In the genomic region with DNA sequence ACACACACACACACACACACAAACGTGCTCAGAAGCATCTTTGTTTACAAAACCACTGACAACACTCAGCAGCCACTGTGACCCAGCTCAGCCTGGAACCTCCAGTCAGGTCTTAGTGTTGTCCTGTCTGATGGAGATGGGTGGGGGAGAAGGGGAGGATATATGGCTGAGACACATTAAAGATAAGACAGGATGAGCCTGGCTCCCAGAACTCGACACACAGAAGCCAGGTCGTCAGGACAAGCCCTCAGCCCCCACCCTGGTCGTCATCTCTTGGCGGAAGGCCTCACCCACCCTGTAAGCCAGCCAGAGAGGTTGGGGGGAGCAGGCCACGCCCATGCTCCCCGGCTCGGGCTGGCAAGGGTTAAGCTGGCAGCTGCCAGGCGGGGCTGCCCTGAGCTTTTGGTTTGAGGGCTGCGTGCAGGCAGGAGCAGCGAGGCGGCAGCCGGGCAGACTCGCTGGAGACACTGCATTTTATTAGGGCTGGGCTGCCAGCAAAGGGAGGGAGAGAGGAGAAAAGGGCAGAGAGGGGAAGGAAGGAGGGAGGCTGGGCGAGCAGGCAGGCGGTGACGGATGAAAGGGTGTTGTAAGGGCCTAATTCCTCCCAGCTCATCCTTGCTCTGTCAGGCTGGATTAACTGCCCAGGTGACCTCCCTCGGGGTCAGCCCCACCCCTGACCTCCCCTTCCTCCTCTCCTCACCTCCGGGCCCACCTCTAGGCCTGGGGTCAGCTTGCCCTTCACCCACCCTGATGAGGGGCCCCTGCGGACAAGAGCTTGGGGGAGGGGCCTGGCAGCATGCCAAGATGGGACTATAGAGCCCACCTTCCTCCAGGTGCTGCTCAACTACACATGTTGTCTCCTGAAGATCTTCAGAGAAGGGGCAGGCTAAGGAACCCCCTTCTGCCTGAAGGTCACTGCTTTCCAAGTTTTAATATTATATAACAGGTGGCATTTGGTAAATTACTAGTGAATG, we compare ENCODE assay signal across 8 mouse cellular contexts. TPM values are rescaled to one million over a fixed set of nuclear protein-coding genes. Genes with fewer than 3 reads are reported as not detected.
DNase-seq lines count a peak whose midpoint lies in the region; ATAC-seq and TF ChIP-seq lines count a peak whose summit lies in the region.

No protein-coding gene starts in this region.

- H3K9me3 ChIP-seq in heart, embryonic 11.5 days (replicated peaks; ENCODE audit: control insufficient read depth, low read length), result no peaks in the 10 kb centered on the region
- no peaks in the 10 kb centered on the region for H3K9me3 ChIP-seq in forebrain, embryonic 10.5 days
- no peaks in the 10 kb centered on the region for H3K9me3 ChIP-seq in limb, embryonic 15.5 days
- H3K9me3 ChIP-seq in stomach, embryonic 14.5 days (ENCODE audit: control insufficient read depth, low read depth, low read length), result no peaks in the 10 kb centered on the region

- no peak for TF ChIP-seq CTCF in C2C12 (IDR thresholded peaks at IDR 0.05; ENCODE audit: control insufficient read depth, insufficient read depth, insufficient read length)

- intact Hi-C loops in heart, postnatal 14 days (cut with DNase I), result no loop called here

- peak overlapping the region; percentile 19; the same call in 1 of the 2 replicates for H3K4me3 ChIP-seq in heart, embryonic 11.5 days (ENCODE audit: low read depth, low read length)
- peak overlapping the region; percentile 14 for H3K4me3 ChIP-seq in C2C12 (ENCODE audit: insufficient read depth, poor library complexity, severe bottlenecking)
- peak overlapping the region; percentile 32 for H3K4me3 ChIP-seq in forebrain, embryonic 10.5 days
- H3K4me3 ChIP-seq in limb, embryonic 15.5 days, result peak overlapping the region; percentile 15; the same call in 1 of the 2 replicates
- H3K4me3 ChIP-seq in stomach, embryonic 14.5 days (ENCODE audit: low read depth, low read length), result no peak overlapping the region

- no peaks in the 10 kb centered on the region for H3K36me3 ChIP-seq in heart, embryonic 11.5 days (ENCODE audit: control insufficient read depth, insufficient read depth, low read length)
- H3K36me3 ChIP-seq in C2C12 (ENCODE audit: control insufficient read depth, insufficient read depth), result peaks cover 35% of the 10 kb centered on the region
- H3K36me3 ChIP-seq in forebrain, embryonic 10.5 days (replicated peaks), result no peaks in the 10 kb centered on the region
- no peaks in the 10 kb centered on the region for H3K36me3 ChIP-seq in limb, embryonic 15.5 days
- no peaks in the 10 kb centered on the region for H3K36me3 ChIP-seq in stomach, embryonic 14.5 days (ENCODE audit: control insufficient read depth, insufficient read depth, low read length)

- 1% methylated on average over 19 of the region's 20 CpGs for WGBS in heart, embryonic 11.5 days (ENCODE audit: insufficient replicate concordance)
- WGBS in forebrain, embryonic 10.5 days, result 1% methylated on average over 20 of the region's 20 CpGs
- 1% methylated on average over 19 of the region's 20 CpGs for WGBS in limb, embryonic 15.5 days
- 1% methylated on average over 20 of the region's 20 CpGs for WGBS in stomach, embryonic 14.5 days

- H3K79me3 ChIP-seq in C2C12 (ENCODE audit: low read depth), result peaks cover 20% of the 10 kb centered on the region

- peak overlapping the region; percentile 59; the same call in 1 of the 2 replicates for H3K9ac ChIP-seq in heart, embryonic 11.5 days (ENCODE audit: low read depth, low read length)
- peak overlapping the region; percentile 2; the same call in 1 of the 2 replicates for H3K9ac ChIP-seq in limb, embryonic 15.5 days
- no peak overlapping the region for H3K9ac ChIP-seq in stomach, embryonic 14.5 days (replicated peaks; ENCODE audit: low read depth, low read length)

- peaks cover 83% of the 10 kb centered on the region for H3K27me3 ChIP-seq in heart, embryonic 11.5 days (ENCODE audit: control insufficient read depth, insufficient read depth, low read length)
- H3K27me3 ChIP-seq in C2C12 (ENCODE audit: control insufficient read depth, insufficient read depth, insufficient read length), result no peaks in the 10 kb centered on the region
- H3K27me3 ChIP-seq in forebrain, embryonic 10.5 days (ENCODE audit: poor library complexity, severe bottlenecking), result peaks cover 95% of the 10 kb centered on the region
- peaks cover 48% of the 10 kb centered on the region for H3K27me3 ChIP-seq in limb, embryonic 15.5 days
- peaks cover 25% of the 10 kb centered on the region for H3K27me3 ChIP-seq in stomach, embryonic 14.5 days (ENCODE audit: control insufficient read depth, insufficient read depth, low read length)

- DNase-seq in heart, postnatal 14 days, result no peak
- no peak for DNase-seq in forebrain, embryonic 10.5 days (ENCODE audit: extremely low spot score, low spot score)
- no peak for DNase-seq in layer of hippocampus, postnatal 14 days (ENCODE audit: low spot score in 2 of 2)
- no peak for DNase-seq in thymus, postnatal 14 days

- peak; percentile 16; the same call in 1 of the 2 replicates for ATAC-seq in heart, embryonic 11.5 days (replicated peaks; ENCODE audit: insufficient number of reproducible peaks, low FRiP score, low TSS enrichment)
- peak; percentile 59 for ATAC-seq in limb, embryonic 15.5 days (ENCODE audit: insufficient number of reproducible peaks, low FRiP score, low TSS enrichment, low read depth)
- peak; percentile 38 for ATAC-seq in stomach, embryonic 14.5 days (ENCODE audit: insufficient number of reproducible peaks, insufficient read depth, low FRiP score, low read depth)

- peak overlapping the region; percentile 16 for H3ac ChIP-seq in C2C12 (ENCODE audit: control insufficient read depth, insufficient read length, low read depth)

- H3K4me2 ChIP-seq in heart, embryonic 11.5 days, result peak overlapping the region; percentile 58
- peak overlapping the region; percentile 38 for H3K4me2 ChIP-seq in limb, embryonic 15.5 days
- peak overlapping the region; percentile 17; the same call in 1 of the 2 replicates for H3K4me2 ChIP-seq in stomach, embryonic 14.5 days (replicated peaks; ENCODE audit: low read depth, low read length)

- H3K27ac ChIP-seq in heart, embryonic 11.5 days (ENCODE audit: low read depth, low read length), result no peak overlapping the region
- peak overlapping the region; percentile 67 for H3K27ac ChIP-seq in forebrain, embryonic 10.5 days
- H3K27ac ChIP-seq in limb, embryonic 15.5 days, result peak overlapping the region; percentile 57; the same call in 1 of the 2 replicates
- no peak overlapping the region for H3K27ac ChIP-seq in stomach, embryonic 14.5 days (ENCODE audit: low read length)

- H3K79me2 ChIP-seq in C2C12 (ENCODE audit: control insufficient read depth, insufficient read depth), result peaks cover 32% of the 10 kb centered on the region

- H3K4me1 ChIP-seq in heart, embryonic 11.5 days (ENCODE audit: control insufficient read depth, insufficient read depth, low read length), result peaks cover 12% of the 10 kb centered on the region
- peaks cover 45% of the 10 kb centered on the region for H3K4me1 ChIP-seq in forebrain, embryonic 10.5 days
- peaks cover 36% of the 10 kb centered on the region for H3K4me1 ChIP-seq in limb, embryonic 15.5 days
- H3K4me1 ChIP-seq in stomach, embryonic 14.5 days (ENCODE audit: control insufficient read depth, insufficient read depth, low read length), result peaks cover 12% of the 10 kb centered on the region

TF ChIP-seq in C2C12, 6 proteins besides CTCF, POLR2A, EP300 and RAD21:
- TF ChIP-seq MYOD1 (IDR thresholded peaks at IDR 0.05; ENCODE audit: control insufficient read depth, insufficient read length, low read depth) (peak; percentile 66), CEBPB (IDR thresholded peaks at IDR 0.05; ENCODE audit: low read depth) (no peak)
TF ChIP-seq in C2C12: peak in this region for 1.

RNA-seq across cellular contexts. Expression of gene Dlx3, which starts 6.6 kb away (rescaled TPM):
- 0.30 and 0.40 TPM in 2 replicates for polyA plus RNA-seq in heart, embryonic 11.5 days (2014; fragmentation: Nextera tagmentation; extraction: Ambion mirVana)
- not detected for total RNA-seq in heart, postnatal 14 days (2021)
- polyA plus RNA-seq in C2C12 (2012; fragmentation: generic; extraction: Trizol), result 31.8 TPM
- polyA plus RNA-seq in forebrain, embryonic 10.5 days (2016; fragmentation: Nextera tagmentation; extraction: Ambion mirVana), result 3.5 and 3.6 TPM in 2 replicates
- 17.7 and 20.9 TPM in 2 replicates for polyA plus RNA-seq in limb, embryonic 15.5 days (2015; fragmentation: Nextera tagmentation; extraction: Ambion mirVana)
- 3.1 and 4.5 TPM in 2 replicates for polyA plus RNA-seq in stomach, embryonic 14.5 days (2014; fragmentation: Nextera tagmentation; extraction: Ambion mirVana)
- total RNA-seq in layer of hippocampus, postnatal 14 days (2021), result not detected

RNA-seq across cellular contexts. Expression of gene Dlx4, which starts 19.5 kb away (rescaled TPM):
- not detected in 2 replicates for polyA plus RNA-seq in heart, embryonic 11.5 days (2014; fragmentation: Nextera tagmentation; extraction: Ambion mirVana)
- under 1 TPM in 1 of 2 experiments, not detected in 1; 0.17 TPM for total RNA-seq in heart, postnatal 14 days (2021)
- polyA plus RNA-seq in C2C12 (2012; fragmentation: generic; extraction: Trizol), result 0.37 TPM
- 0.21 and 0.26 TPM in 2 replicates for polyA plus RNA-seq in forebrain, embryonic 10.5 days (2016; fragmentation: Nextera tagmentation; extraction: Ambion mirVana)
- 3.3 and 4.4 TPM in 2 replicates for polyA plus RNA-seq in limb, embryonic 15.5 days (2015; fragmentation: Nextera tagmentation; extraction: Ambion mirVana)
- polyA plus RNA-seq in stomach, embryonic 14.5 days (2014; fragmentation: Nextera tagmentation; extraction: Ambion mirVana), result 0.46 and 0.52 TPM in 2 replicates
- not detected for total RNA-seq in layer of hippocampus, postnatal 14 days (2021)

RNA-seq across cellular contexts. Expression of gene Itga3, which starts 50.0 kb away (rescaled TPM):
- 8.5 and 9.7 TPM in 2 replicates for polyA plus RNA-seq in heart, embryonic 11.5 days (2014; fragmentation: Nextera tagmentation; extraction: Ambion mirVana)
- 10 to 100 TPM; 13.5 to 15.6 TPM for total RNA-seq in heart, postnatal 14 days (2021)
- polyA plus RNA-seq in C2C12 (2012; fragmentation: generic; extraction: Trizol), result 51.1 TPM
- polyA plus RNA-seq in forebrain, embryonic 10.5 days (2016; fragmentation: Nextera tagmentation; extraction: Ambion mirVana), result 5.5 and 6.5 TPM in 2 replicates
- polyA plus RNA-seq in limb, embryonic 15.5 days (2015; fragmentation: Nextera tagmentation; extraction: Ambion mirVana), result 8.9 and 9.5 TPM in 2 replicates
- 21.5 and 23.3 TPM in 2 replicates for polyA plus RNA-seq in stomach, embryonic 14.5 days (2014; fragmentation: Nextera tagmentation; extraction: Ambion mirVana)
- 10 to 100 TPM; 15.4 to 17.7 TPM for total RNA-seq in layer of hippocampus, postnatal 14 days (2021)

Comparison
In these comparisons a context has a peak if more than half of its experiments do, and no peak if none do; other contexts are left out.
1. H3K27ac ChIP-seq: peak in forebrain, embryonic 10.5 days (single experiment) and limb, embryonic 15.5 days (single experiment); none in heart, embryonic 11.5 days (single experiment) and stomach, embryonic 14.5 days (single experiment).
2. Peak in every context shown above with its lines, with median percentiles within 50 percentile points of each other: ATAC-seq and H3K4me2 ChIP-seq.